Mouse (Mus musculus): ENCODE measurements around the gene Rnf145. TPM values are rescaled to one million over a fixed set of nuclear protein-coding genes. Genes with fewer than 3 reads are reported as not detected.

Rnf145 gene
- polyA plus RNA-seq, 1 experiment from 2014 or later, result 71.9 TPM

- 57% methylated on average over 3 of the region's 3 CpGs for WGBS
- no peaks in the 10 kb centered on the region for H3K36me3 ChIP-seq (ENCODE audit: insufficient read depth, low read length)
- no peak overlapping the region for H3K4me2 ChIP-seq (replicated peaks; ENCODE audit: low read depth, low read length)
- H3K4me3 ChIP-seq (ENCODE audit: low read depth, low read length), result no peak overlapping the region
- no peaks in the 10 kb centered on the region for H3K9me3 ChIP-seq (ENCODE audit: low read length)
- ATAC-seq, result no peak
- DNase-seq (ENCODE audit: low spot score), result no peak
- no peak overlapping the region for H3K27ac ChIP-seq (ENCODE audit: low read length)
- H3K27me3 ChIP-seq (replicated peaks; ENCODE audit: insufficient read depth, low read length), result no peaks in the 10 kb centered on the region
- TF ChIP-seq EP300 (IDR thresholded peaks at IDR 0.05) (no peak), CTCF (IDR thresholded peaks at IDR 0.05) (no peak)
- H3K9ac ChIP-seq (replicated peaks; ENCODE audit: low read depth), result no peak overlapping the region
- no peaks in the 10 kb centered on the region for H3K4me1 ChIP-seq (ENCODE audit: insufficient read depth, low read depth, low read length)
These were observed 54.6 kb downstream of the Rnf145 start for GRCm38 (mm10) chr11:44573396-44573795.

- TF ChIP-seq EP300 (IDR thresholded peaks at IDR 0.05) (no peak), CTCF (IDR thresholded peaks at IDR 0.05) (no peak)
- no peak for DNase-seq (ENCODE audit: low spot score)
- Histone ChIP-seq H3K4me2 (replicated peaks; ENCODE audit: low read depth, low read length) (no peak overlapping the region), H3K27ac (ENCODE audit: low read length) (no peak overlapping the region), H3K4me3 (ENCODE audit: low read depth, low read length) (no peak overlapping the region), H3K9me3 (ENCODE audit: low read length) (no peaks in the 10 kb centered on the region), H3K27me3 (replicated peaks; ENCODE audit: insufficient read depth, low read length) (no peaks in the 10 kb centered on the region), H3K9ac (replicated peaks; ENCODE audit: low read depth) (no peak overlapping the region), H3K4me1 (ENCODE audit: insufficient read depth, low read depth, low read length) (no peaks in the 10 kb centered on the region), H3K36me3 (ENCODE audit: insufficient read depth, low read length) (no peaks in the 10 kb centered on the region)
- no peak for ATAC-seq
- 89% methylated on average over 8 of the region's 8 CpGs for WGBS
These were observed 55.6 kb downstream of the Rnf145 start for GRCm38 (mm10) chr11:44574391-44574790.

- DNase-seq (ENCODE audit: low spot score) (no peak), ATAC-seq (no peak)
- Histone ChIP-seq H3K4me2 (replicated peaks; ENCODE audit: low read depth, low read length) (no peak overlapping the region), H3K36me3 (ENCODE audit: insufficient read depth, low read length) (no peaks in the 10 kb centered on the region), H3K4me3 (ENCODE audit: low read depth, low read length) (no peak overlapping the region), H3K4me1 (ENCODE audit: insufficient read depth, low read depth, low read length) (no peaks in the 10 kb centered on the region), H3K9ac (replicated peaks; ENCODE audit: low read depth) (no peak overlapping the region), H3K27ac (ENCODE audit: low read length) (no peak overlapping the region), H3K9me3 (ENCODE audit: low read length) (no peaks in the 10 kb centered on the region), H3K27me3 (replicated peaks; ENCODE audit: insufficient read depth, low read length) (no peaks in the 10 kb centered on the region)
- TF ChIP-seq CTCF (IDR thresholded peaks at IDR 0.05), result no peak
- no peak for TF ChIP-seq EP300 (IDR thresholded peaks at IDR 0.05)
- 96% methylated on average over 5 of the region's 5 CpGs for WGBS
These were observed 56.1 kb downstream of the Rnf145 start for GRCm38 (mm10) chr11:44574820-44575219.

GRCm38 (mm10) chr11:44577911-44578310, 59.1 kb downstream of the Rnf145 start:
- TF ChIP-seq EP300 (IDR thresholded peaks at IDR 0.05) (no peak), CTCF (IDR thresholded peaks at IDR 0.05) (no peak)
- no peaks in the 10 kb centered on the region for H3K9me3 ChIP-seq (ENCODE audit: low read length)
- DNase-seq (ENCODE audit: low spot score) (no peak), ATAC-seq (no peak)
- H3K36me3 ChIP-seq (ENCODE audit: insufficient read depth, low read length), result no peaks in the 10 kb centered on the region
- no peaks in the 10 kb centered on the region for H3K27me3 ChIP-seq (replicated peaks; ENCODE audit: insufficient read depth, low read length)
- H3K4me1 ChIP-seq (ENCODE audit: insufficient read depth, low read depth, low read length), result no peaks in the 10 kb centered on the region
- no peak overlapping the region for H3K27ac ChIP-seq (ENCODE audit: low read length)
- no peak overlapping the region for H3K9ac ChIP-seq (replicated peaks; ENCODE audit: low read depth)
- no peak overlapping the region for H3K4me2 ChIP-seq (replicated peaks; ENCODE audit: low read depth, low read length)
- no peak overlapping the region for H3K4me3 ChIP-seq (ENCODE audit: low read depth, low read length)
- WGBS, result 56% methylated on average over 9 of the region's 9 CpGs

GRCm38 (mm10) chr11:44581277-44581683, 62.5 kb downstream of the Rnf145 start:
- no peaks in the 10 kb centered on the region for H3K27me3 ChIP-seq (replicated peaks; ENCODE audit: insufficient read depth, low read length)
- no peak overlapping the region for H3K27ac ChIP-seq (ENCODE audit: low read length)
- H3K9me3 ChIP-seq (ENCODE audit: low read length), result no peaks in the 10 kb centered on the region
- WGBS, result 23% methylated on average over 11 of the region's 11 CpGs
- H3K4me2 ChIP-seq (replicated peaks; ENCODE audit: low read depth, low read length), result 0 out of 2 replicates have a peak overlapping the region, but pooled peaks have one; percentile 4
- DNase-seq (ENCODE audit: low spot score), result peak; percentile 77
- no peak overlapping the region for H3K9ac ChIP-seq (replicated peaks; ENCODE audit: low read depth)
- H3K4me1 ChIP-seq (ENCODE audit: insufficient read depth, low read depth, low read length), result no peaks in the 10 kb centered on the region
- peak; percentile 42; the same call in 1 of the 2 replicates for TF ChIP-seq EP300 (IDR thresholded peaks at IDR 0.05)
- TF ChIP-seq CTCF (IDR thresholded peaks at IDR 0.05), result peak; percentile 71
- no peak overlapping the region for H3K4me3 ChIP-seq (ENCODE audit: low read depth, low read length)
- peak; percentile 83 for ATAC-seq
- no peaks in the 10 kb centered on the region for H3K36me3 ChIP-seq (ENCODE audit: insufficient read depth, low read length)

- Histone ChIP-seq H3K9me3 (ENCODE audit: low read length) (no peaks in the 10 kb centered on the region), H3K36me3 (ENCODE audit: insufficient read depth, low read length) (no peaks in the 10 kb centered on the region), H3K4me2 (replicated peaks; ENCODE audit: low read depth, low read length) (no peak overlapping the region), H3K27me3 (replicated peaks; ENCODE audit: insufficient read depth, low read length) (no peaks in the 10 kb centered on the region), H3K4me1 (ENCODE audit: insufficient read depth, low read depth, low read length) (no peaks in the 10 kb centered on the region), H3K27ac (ENCODE audit: low read length) (no peak overlapping the region), H3K9ac (replicated peaks; ENCODE audit: low read depth) (no peak overlapping the region), H3K4me3 (ENCODE audit: low read depth, low read length) (no peak overlapping the region)
- TF ChIP-seq EP300 (IDR thresholded peaks at IDR 0.05) (no peak), CTCF (IDR thresholded peaks at IDR 0.05) (peak; percentile 95)
- WGBS, result 11% methylated on average over 3 of the region's 3 CpGs
- ATAC-seq, result no peak
- DNase-seq (ENCODE audit: low spot score), result peak; percentile 81
These were observed 67.4 kb downstream of the Rnf145 start for GRCm38 (mm10) chr11:44586047-44586696.
